Mouse (Mus musculus): ENCODE measurements around the gene Cog4. TPM values are rescaled to one million over a fixed set of nuclear protein-coding genes. Genes with fewer than 3 reads are reported as not detected.
"Not testable (repeated sequence)": the region's sequence is repeated elsewhere in the genome, so short reads cannot be mapped to it uniquely, and the experiment has no call there.

Gene Cog4
- total RNA-seq, 2 experiments from 2014 or later, result 60.3 to 64.2 TPM

DNA sequence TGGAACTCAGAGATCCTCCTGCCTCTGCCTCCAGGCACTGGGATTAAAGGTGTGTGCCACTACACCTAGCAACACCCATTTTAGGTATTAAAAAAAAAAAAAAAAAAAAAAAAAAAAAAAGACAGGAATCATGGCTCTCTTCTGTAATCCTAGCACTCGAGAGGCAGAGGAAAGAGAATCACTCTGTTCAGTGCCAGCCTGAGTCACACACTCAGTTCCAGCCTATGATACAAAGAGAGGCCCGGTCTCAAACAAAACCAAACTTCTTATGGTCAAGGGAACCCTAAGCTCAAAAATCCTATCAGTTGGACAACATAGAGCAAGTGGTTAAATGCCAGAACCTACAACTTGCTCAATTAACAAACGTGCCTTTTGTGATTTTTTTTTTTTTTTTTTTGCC is 1.5 kb upstream of the Cog4 start:
- no peak for TF ChIP-seq CTCF (IDR thresholded peaks at IDR 0.05)
- intact Hi-C loops (cut with DNase I), result loop anchor here (5.0 kb wide), 1 partner anchor 198 kb away; no protein-coding TSS in a partner anchor
- no peak for DNase-seq
- H3K4me3 ChIP-seq, result peak overlapping the region; percentile 77
- no peak overlapping the region for H3K27ac ChIP-seq

DNA sequence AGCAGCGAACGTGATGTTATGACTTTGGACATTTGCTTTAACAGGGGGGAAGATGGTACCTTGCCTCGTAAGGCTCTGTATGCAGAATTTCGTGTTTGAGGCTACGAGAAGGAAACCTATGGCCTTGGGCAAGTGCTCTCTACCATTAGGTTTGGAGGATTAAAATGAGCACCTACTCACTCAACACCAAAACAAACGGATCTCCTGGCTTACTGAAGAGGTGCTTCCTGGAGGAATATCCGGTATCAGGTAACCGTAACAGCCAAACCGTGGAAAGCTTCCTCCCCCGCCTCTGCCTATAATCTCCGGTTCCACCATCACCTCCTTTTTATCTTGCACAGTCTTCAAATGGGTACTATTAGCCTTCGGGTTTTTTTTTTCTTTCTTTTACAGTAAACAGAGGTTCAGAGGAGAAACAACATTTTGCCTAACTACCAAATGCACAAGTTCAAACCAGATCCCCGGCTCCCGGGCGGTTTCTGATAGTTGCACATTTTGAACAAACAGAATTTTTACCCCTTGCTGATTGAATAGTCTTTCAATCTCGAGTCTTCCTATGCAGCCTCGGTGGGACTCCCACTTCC is 487 bp upstream of the Cog4 start:
- DNase-seq, result no peak
- intact Hi-C loops (cut with DNase I), result loop anchor here (5.0 kb wide), 1 partner anchor 199 kb away; no protein-coding TSS in a partner anchor
- H3K4me3 ChIP-seq, result peak overlapping the region; percentile 77
- no peak for TF ChIP-seq CTCF (IDR thresholded peaks at IDR 0.05)
- H3K27ac ChIP-seq, result peak overlapping the region; percentile 92

DNA sequence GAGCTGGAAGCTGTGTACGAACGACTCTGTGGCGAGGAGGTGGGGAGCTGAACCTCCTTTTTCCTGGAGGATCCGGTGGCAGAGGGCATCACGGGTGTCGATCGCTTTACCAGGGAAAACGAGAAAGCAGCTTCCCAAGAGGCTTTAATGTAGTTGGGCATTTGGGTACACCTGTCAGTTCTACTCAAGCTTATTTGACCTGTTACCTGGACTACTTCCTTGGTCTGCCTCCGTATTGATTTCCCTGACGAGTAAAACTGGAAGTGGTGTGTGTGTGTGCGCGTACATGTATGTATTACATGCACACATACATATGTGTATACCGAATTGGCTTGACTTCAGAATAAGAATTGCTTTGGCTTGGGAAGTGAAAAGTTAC is 760 bp downstream of the Cog4 start:
- DNase-seq, result no peak
- no peak for TF ChIP-seq CTCF (IDR thresholded peaks at IDR 0.05)
- intact Hi-C loops (cut with DNase I), result loop anchor here (5.0 kb wide), 1 partner anchor 200 kb away; no protein-coding TSS in a partner anchor
- peak overlapping the region; percentile 77 for H3K4me3 ChIP-seq
- peak overlapping the region; percentile 92 for H3K27ac ChIP-seq

DNA sequence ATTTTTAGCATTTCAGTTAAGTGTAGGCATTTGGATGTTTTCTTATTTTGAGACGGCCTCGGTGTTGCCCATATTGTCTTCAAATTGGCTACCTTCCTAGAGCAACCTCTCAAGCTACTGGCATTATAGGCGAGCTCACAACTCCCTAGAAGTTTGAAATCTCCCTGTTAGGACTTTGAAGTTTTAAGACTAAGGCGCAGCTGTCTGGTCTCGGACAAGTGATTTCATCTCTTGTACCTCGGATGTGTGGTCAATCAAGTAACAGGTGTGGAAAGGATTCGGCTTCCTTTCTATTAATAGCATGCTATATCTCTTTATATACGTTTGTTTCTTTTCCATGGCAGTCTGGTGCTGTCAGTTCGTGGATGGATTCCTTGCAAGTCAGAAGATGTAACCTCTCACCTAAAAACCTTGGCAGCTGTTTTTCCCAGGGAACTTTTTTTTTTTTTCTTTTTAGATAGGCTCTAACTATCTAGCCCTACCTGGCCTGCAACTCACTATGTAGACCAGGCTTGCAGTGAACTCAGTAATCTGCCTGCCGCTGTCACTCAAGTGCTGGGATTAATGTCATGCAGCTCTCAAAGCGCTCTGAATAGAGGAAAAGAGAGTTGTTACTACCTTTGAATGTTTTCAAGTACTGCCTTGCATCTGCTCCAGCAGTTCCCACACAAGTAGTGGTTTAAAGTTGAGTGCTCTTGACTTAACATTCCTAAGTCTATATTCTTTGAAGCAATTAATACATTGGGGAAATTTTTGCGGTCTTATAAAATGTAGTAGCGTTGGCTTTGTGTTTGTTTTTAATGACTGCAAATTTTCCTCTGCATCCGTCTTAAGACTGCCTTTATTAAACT is 1.5 kb downstream of the Cog4 start:
- intact Hi-C loops (cut with DNase I), result loop anchor here (5.0 kb wide), 1 partner anchor 201 kb away; no protein-coding TSS in a partner anchor
- TF ChIP-seq CTCF (IDR thresholded peaks at IDR 0.05), result no peak
- no peak for DNase-seq
- peak overlapping the region; percentile 77 for H3K4me3 ChIP-seq
- H3K27ac ChIP-seq, result peak overlapping the region; percentile 92

DNA sequence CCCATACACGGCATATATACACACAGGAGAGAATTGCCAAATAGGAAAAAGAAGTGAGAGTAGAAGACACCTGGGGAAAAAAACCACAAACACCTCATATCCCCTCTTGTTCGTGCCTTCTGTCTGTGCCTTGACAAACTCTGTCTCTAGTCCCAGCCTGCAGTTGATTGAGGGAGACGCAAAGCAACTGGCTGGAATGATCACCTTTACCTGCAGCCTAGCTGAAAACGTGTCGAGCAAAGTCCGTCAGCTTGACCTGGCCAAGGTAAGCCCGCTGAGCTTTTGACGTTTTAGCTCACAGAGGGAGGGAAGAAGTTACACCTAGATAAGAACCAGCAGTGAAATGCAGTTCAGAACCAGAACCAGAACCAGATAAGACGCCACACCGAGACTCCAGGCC is 4.8 kb downstream of the Cog4 start:
- no peak for DNase-seq
- intact Hi-C loops (cut with DNase I), result no loop called here
- TF ChIP-seq CTCF (IDR thresholded peaks at IDR 0.05), result no peak

DNA sequence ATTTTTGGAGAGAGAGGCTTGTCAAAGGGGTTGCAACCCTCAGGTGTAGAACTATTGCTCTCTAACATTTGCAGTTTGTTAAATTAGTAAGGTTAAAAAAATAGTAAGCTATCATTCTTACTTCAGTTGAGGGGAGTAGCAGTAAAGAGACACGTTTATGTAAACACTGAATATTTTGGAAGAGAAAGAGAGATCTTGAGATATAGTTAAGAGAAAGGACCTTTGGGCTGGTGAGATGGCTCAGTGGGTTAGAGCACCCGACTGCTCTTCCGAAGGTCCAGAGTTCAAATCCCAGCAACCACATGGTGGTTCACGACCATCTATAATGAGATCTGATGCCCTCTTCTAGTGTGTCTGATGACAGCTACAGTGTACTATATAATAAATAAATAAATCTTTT is 9.7 kb downstream of the Cog4 start:
- H3K27ac ChIP-seq; H3K4me3 ChIP-seq; DNase-seq; intact Hi-C loops (cut with DNase I): not testable (repeated sequence)

More for the DNA sequence above, 4.8 kb downstream of the Cog4 start:
- Histone ChIP-seq H3K27ac (no peak overlapping the region), H3K4me3 (no peak overlapping the region)

DNA sequence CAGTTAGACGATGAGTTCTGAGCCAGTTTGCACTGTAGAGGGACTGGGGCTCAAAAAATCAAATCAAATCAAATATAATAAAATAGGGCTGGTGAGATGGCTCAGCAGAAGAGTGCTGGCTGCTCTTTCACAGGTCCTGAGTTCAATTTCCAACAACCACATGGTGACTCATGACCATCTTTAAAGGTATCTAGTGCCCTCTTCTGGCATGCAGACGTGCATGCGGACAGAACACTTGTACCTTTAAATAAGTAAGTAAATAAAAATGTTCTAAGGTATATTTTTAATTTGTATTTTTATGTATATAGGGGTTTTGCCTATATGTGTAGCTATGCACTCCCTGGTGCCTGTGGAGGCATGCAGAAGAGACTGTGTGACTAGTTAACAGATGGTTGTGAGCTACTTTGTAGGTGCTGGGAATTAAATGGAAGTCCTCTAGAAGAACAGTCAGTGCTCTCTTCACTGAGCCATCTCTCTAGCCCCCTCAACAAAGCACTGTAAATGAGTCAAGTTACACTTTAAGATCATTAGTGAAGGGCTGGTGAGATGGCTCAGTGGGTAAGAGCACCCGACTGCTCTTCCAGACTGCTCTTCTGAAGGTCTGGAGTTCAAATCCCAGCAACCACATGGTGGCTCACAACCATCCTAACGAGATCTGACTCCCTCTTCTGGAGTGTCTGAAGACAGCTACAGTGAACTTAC is 10.5 kb downstream of the Cog4 start:
- peak; percentile 54 for TF ChIP-seq CTCF (IDR thresholded peaks at IDR 0.05)
- no peak for DNase-seq
- Histone ChIP-seq H3K27ac (no peak overlapping the region), H3K4me3 (no peak overlapping the region)
- intact Hi-C loops (cut with DNase I), result no loop called here

DNA sequence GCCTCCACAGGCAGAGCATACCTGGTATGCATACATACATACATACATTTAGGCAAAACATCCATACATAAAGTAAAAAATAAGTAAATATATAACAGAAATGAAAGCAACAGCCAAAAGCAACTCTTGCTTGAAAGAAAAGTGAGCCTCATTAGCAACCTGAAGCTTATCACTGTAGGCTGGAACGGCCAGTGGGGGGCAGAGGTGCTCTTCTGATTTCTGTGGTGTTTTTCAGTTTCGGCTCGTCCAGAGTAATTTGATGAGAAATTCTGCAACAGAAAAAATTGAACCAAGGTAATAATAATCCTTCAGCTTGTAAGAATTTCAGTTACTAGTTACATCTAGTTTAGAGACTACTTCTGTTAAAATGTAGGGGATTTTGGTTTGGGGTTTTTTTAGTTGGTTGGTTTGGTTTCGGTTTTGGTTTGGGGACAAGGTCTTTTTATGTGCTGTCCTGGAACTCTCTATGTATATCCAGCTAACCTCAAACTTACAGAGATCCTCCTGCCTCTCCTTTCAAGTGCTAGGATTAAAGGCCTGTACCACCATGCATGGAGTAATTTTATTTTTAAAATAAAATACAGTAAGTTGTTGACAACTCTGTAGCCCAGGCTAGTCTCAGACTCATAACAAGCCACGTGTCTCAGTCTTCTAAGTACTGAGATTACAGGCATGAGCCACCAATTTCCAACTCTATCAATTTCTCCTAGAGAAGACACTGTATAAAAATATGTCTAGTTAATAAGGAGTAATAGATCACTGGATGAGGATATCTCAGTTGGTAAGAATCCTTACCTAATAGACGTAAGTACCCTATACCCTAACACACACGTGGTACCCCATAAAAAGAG is 13.5 kb downstream of the Cog4 start:
- Histone ChIP-seq H3K27ac (no peak overlapping the region), H3K4me3 (peak overlapping the region; percentile 40)
- peak; percentile 59 for TF ChIP-seq CTCF (IDR thresholded peaks at IDR 0.05)
- intact Hi-C loops (cut with DNase I), result no loop called here
- no peak for DNase-seq

DNA sequence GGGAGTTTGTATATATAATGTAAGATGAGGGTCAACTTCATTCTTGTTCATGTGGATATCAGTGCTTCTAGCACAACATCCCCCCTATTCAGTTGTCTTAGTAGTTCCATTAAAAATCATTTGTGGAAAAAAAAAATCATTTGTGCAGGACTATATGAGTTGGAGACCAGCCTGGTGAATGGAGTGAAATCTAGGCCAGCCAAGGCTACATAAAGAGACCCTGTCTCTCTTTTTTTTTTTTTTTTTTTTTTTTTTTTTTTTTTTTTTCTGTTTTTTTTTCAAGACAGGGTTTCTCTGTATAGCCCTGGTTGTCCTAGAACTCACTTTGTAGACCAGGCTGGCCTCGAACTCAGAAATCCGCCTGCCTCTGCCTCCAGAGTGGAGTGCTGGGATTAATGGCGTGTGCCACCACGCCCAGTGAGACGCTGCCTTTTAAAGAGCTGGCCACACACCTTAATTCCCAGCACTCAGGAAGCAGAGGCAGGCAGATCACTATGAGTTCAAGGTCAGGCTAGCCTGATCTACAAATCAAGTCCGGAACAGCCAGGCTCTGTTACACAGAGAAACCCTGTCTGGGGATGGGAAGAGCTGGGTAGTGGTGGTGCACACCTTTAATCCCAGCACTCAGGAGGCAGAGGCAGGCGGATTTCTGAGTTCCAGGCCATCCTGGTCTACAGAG is 15.1 kb downstream of the Cog4 start:
- intact Hi-C loops (cut with DNase I); H3K27ac ChIP-seq; DNase-seq; H3K4me3 ChIP-seq: not testable (repeated sequence)

DNA sequence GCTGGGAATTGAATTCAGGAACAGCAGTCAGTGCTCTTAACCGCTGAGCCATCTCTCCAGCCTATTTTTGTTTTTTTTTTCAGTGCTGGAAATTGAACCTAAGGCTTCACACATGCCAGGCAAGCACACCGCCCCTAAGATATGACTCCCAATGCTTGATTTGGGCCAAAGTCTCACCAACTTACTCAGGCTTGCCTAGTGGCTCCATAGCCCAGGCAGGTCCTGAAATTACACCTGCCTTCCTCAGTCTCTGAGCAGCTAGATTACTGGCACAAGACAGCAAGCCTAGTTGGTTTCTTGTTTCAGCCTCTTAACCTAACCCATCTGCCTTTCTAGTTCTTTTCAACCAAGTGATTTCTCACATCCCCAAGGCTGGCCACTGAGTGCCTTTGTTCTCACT is 24.1 kb downstream of the Cog4 start:
- Histone ChIP-seq H3K27ac (peak overlapping the region; percentile 72), H3K4me3 (no peak overlapping the region)
- TF ChIP-seq CTCF (IDR thresholded peaks at IDR 0.05), result no peak
- intact Hi-C loops (cut with DNase I), result no loop called here
- DNase-seq, result peak; percentile 43

DNA sequence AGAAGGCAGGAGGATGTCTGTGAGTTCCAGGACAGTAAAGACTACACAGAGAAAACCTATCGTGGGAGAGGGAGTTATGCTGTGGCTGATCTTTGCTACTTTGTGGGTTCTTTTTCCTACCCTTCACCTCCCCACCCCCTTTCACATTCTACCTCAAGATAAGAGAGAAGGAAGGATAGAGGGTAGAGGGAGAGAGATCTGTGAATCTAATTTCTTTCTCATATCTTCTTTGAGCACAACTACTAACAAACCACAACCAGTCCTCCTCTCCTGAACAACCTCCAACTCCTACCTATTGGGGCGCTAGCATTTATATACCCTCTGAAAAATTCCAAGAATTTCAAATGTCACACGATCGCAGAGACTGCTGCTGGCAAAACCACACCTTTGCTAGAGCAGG is 31.5 kb downstream of the Cog4 start:
- TF ChIP-seq CTCF (IDR thresholded peaks at IDR 0.05), result no peak
- no peak for DNase-seq
- intact Hi-C loops (cut with DNase I), result no loop called here
- Histone ChIP-seq H3K4me3 (no peak overlapping the region), H3K27ac (no peak overlapping the region)
